Mouse (Mus musculus) cerebellum, adult 8-10 months (tissue): ENCODE results near the gene Plxna4.

Source experiments
- DNase-seq: peaks from one replicate; pipeline ENCODE4 v3.0.0; 2022

The Plxna4 gene

GRCm38 (mm10) chr6:32220765-32221164 lies 367.2 kb downstream of the Plxna4 start:
- no peak for DNase-seq

- DNase-seq = no peak
Observed at GRCm38 (mm10) chr6:32218544-32218943, 369.4 kb downstream of the Plxna4 start.

- no peak for DNase-seq
Observed at GRCm38 (mm10) chr6:32212439-32212838, 375.6 kb downstream of the Plxna4 start.

GRCm38 (mm10) chr6:32210139-32210538 lies 377.9 kb downstream of the Plxna4 start:
- DNase-seq = no peak

- DNase-seq = no peak
Observed at GRCm38 (mm10) chr6:32208951-32209350, 379.0 kb downstream of the Plxna4 start.

- no peak for DNase-seq
Observed at GRCm38 (mm10) chr6:32204253-32204652, 383.7 kb downstream of the Plxna4 start.

- no peak for DNase-seq
Observed at GRCm38 (mm10) chr6:32203389-32203788, 384.6 kb downstream of the Plxna4 start.

GRCm38 (mm10) chr6:32202664-32203192 lies 385.3 kb downstream of the Plxna4 start:
- DNase-seq = no peak

GRCm38 (mm10) chr6:32201506-32201905 lies 386.5 kb downstream of the Plxna4 start:
- peak; percentile 41 for DNase-seq

- peak; percentile 61 for DNase-seq
Observed at GRCm38 (mm10) chr6:32199616-32200015, 388.4 kb downstream of the Plxna4 start.

- no peak for DNase-seq
Observed at GRCm38 (mm10) chr6:32196913-32197312, 391.1 kb downstream of the Plxna4 start.

GRCm38 (mm10) chr6:32193046-32193445 lies 394.9 kb downstream of the Plxna4 start:
- peak; percentile 53 for DNase-seq

GRCm38 (mm10) chr6:32184402-32184985 lies 403.5 kb downstream of the Plxna4 start:
- no peak for DNase-seq

GRCm38 (mm10) chr6:32183651-32184185 lies 404.3 kb downstream of the Plxna4 start:
- DNase-seq = no peak

GRCm38 (mm10) chr6:32180012-32180358 lies 408.0 kb downstream of the Plxna4 start:
- no peak for DNase-seq

- DNase-seq = no peak
Observed at GRCm38 (mm10) chr6:32179346-32180011, 408.5 kb downstream of the Plxna4 start.

- DNase-seq = no peak
Observed at GRCm38 (mm10) chr6:32177905-32178304, 410.1 kb downstream of the Plxna4 start.

- peak; percentile 15 for DNase-seq
Observed at GRCm38 (mm10) chr6:32167725-32168124, 420.3 kb downstream of the Plxna4 start.

GRCm38 (mm10) chr6:32160370-32160769 lies 427.6 kb downstream of the Plxna4 start:
- DNase-seq = no peak

GRCm38 (mm10) chr6:32159931-32160330 lies 428.1 kb downstream of the Plxna4 start:
- DNase-seq = no peak

GRCm38 (mm10) chr6:32158347-32158746 lies 429.6 kb downstream of the Plxna4 start:
- no peak for DNase-seq

GRCm38 (mm10) chr6:32153170-32153569 lies 434.8 kb downstream of the Plxna4 start:
- DNase-seq = no peak

GRCm38 (mm10) chr6:32150836-32151235 lies 437.2 kb downstream of the Plxna4 start:
- no peak for DNase-seq

GRCm38 (mm10) chr6:32144771-32145170 lies 443.2 kb downstream of the Plxna4 start:
- DNase-seq = no peak
